29 mouse cellular contexts compared by ENCODE assay signal in the genomic region with DNA sequence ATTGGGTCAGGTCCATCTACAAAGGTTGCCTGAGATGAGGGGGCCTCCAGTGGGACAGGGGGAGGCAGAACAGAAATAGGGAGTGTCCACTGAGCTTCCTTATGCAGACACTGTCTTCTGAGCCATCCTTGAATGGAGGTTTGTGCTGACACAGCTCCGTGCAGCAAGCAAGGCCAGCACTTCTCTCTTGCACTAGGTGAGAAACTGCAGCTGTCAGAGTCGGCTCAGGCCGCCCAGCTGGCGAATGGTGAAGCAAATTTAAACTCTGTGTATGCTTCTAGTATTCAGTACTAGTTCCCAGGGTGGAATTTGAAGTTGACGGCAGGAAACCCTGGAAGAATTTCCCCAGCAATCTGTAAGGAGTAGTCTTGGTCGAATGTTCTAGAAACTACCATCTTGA.
DNase-seq lines count a peak whose midpoint lies in the region; ATAC-seq and TF ChIP-seq lines count a peak whose summit lies in the region.
"Had no signal": no experiment of that assay in that cellular context is flagged by ENCODE, and none has a peak within 500 bp of the region (broad histone marks: within the 10 kb centered on the region; RNA-seq: fewer than 3 reads in every experiment).

No protein-coding gene starts in this region.

- no peak for TF ChIP-seq CTCF in kidney, postnatal 0 days (IDR thresholded peaks at IDR 0.05; ENCODE audit: low read depth)
- TF ChIP-seq CTCF in lung, postnatal 0 days (IDR thresholded peaks at IDR 0.05): no peak
- no peak for TF ChIP-seq CTCF in lung, adult 2 months (IDR thresholded peaks at IDR 0.05; ENCODE audit: insufficient read depth, low read length)
- no peak for TF ChIP-seq CTCF in stomach, postnatal 0 days (IDR thresholded peaks at IDR 0.05; ENCODE audit: low read depth)

- 36% methylated on average over 6 of the region's 6 CpGs for WGBS in kidney, postnatal 0 days
- 54% methylated on average over 6 of the region's 6 CpGs for WGBS in lung, postnatal 0 days
- WGBS in lung, adult 2 months: 66% methylated on average over 6 of the region's 6 CpGs
- WGBS in stomach, postnatal 0 days: 35% methylated on average over 6 of the region's 6 CpGs

- no peak overlapping the region for H3K4me2 ChIP-seq in kidney, postnatal 0 days (ENCODE audit: low read length)
- H3K4me2 ChIP-seq in lung, postnatal 0 days (replicated peaks; ENCODE audit: low read depth, low read length): no peak overlapping the region
- no peak overlapping the region for H3K4me2 ChIP-seq in stomach, postnatal 0 days (replicated peaks; ENCODE audit: low read depth)
- H3K4me2 ChIP-seq: embryonic facial prominence, embryonic 12.5 days; heart, embryonic 13.5 days; hindbrain, embryonic 15.5 days; liver, embryonic 12.5 days; midbrain, embryonic 15.5 days had no signal

- peak; percentile 56 for ATAC-seq in frontal cortex, adult (ENCODE audit: low TSS enrichment)
- no peak for ATAC-seq in kidney, postnatal 0 days (replicated peaks; ENCODE audit: low FRiP score, low read depth)
- peak; percentile 30 for ATAC-seq in lung, postnatal 0 days
- peak; percentile 25; the same call in 1 of the 2 replicates for ATAC-seq in stomach, postnatal 0 days (ENCODE audit: low FRiP score, low TSS enrichment)
- ATAC-seq: forebrain, embryonic 14.5 days; inflammation-experienced regulatory T-cells, adult 6 months; liver, embryonic 12.5 days; liver, postnatal 0 days; midbrain, embryonic 15.5 days had no signal

- TF ChIP-seq POLR2A in lung, adult 2 months (IDR thresholded peaks at IDR 0.05; ENCODE audit: borderline replicate concordance, extremely low read depth, low read depth, low read length): no peak

- no peaks in the 10 kb centered on the region for H3K9me3 ChIP-seq in kidney, postnatal 0 days (replicated peaks; ENCODE audit: low read length)
- no peaks in the 10 kb centered on the region for H3K9me3 ChIP-seq in lung, postnatal 0 days (ENCODE audit: low read length)
- no peaks in the 10 kb centered on the region for H3K9me3 ChIP-seq in stomach, postnatal 0 days (ENCODE audit: control insufficient read depth, low read length)
- H3K9me3 ChIP-seq: embryonic facial prominence, embryonic 12.5 days; G1E; heart, embryonic 13.5 days; hindbrain, embryonic 15.5 days; liver, embryonic 12.5 days; midbrain, embryonic 10.5 days; midbrain, embryonic 15.5 days had no signal

- no peak overlapping the region for H3K9ac ChIP-seq in kidney, postnatal 0 days (ENCODE audit: low read depth, low read length)
- no peak overlapping the region for H3K9ac ChIP-seq in lung, postnatal 0 days (replicated peaks; ENCODE audit: low read depth)
- H3K9ac ChIP-seq in stomach, postnatal 0 days (ENCODE audit: low read length): no peak overlapping the region
- H3K9ac ChIP-seq: embryonic facial prominence, embryonic 12.5 days; heart, embryonic 13.5 days; hindbrain, embryonic 15.5 days; liver, embryonic 12.5 days; liver, postnatal 0 days; midbrain, embryonic 15.5 days had no signal

- no peak for TF ChIP-seq EP300 in lung, postnatal 0 days (IDR thresholded peaks at IDR 0.05)
- no peak for TF ChIP-seq EP300 in stomach, postnatal 0 days (optimal IDR thresholded peaks at IDR 0.05)

- no peak for DNase-seq in frontal cortex, postnatal 14 days (ENCODE audit: low spot score in 2 of 2)
- peak; percentile 61 for DNase-seq in kidney, postnatal 0 days (ENCODE audit: low spot score)
- DNase-seq in kidney, postnatal 14 days: no peak
- DNase-seq in lung, postnatal 0 days (ENCODE audit: low spot score): peak; percentile 41
- DNase-seq in lung, adult 2 months: no peak
- DNase-seq in stomach, postnatal 0 days (ENCODE audit: low spot score): no peak
- no peak for DNase-seq in urinary bladder, postnatal 25 days (ENCODE audit: low spot score)
- DNase-seq: adrenal gland, postnatal 10 days; cerebellum, adult 11 months; cerebellum, adult 9-10 months; cerebellum, postnatal 36 days; embryo, embryonic 11 days; heart, postnatal 10 days; kidney, postnatal 25 days; left cerebral cortex, postnatal 4 days; liver, postnatal 0 days; right cerebral cortex, postnatal 25 days; thymus, postnatal 4 days had no signal

- H3K4me1 ChIP-seq in kidney, postnatal 0 days (replicated peaks; ENCODE audit: insufficient read depth, low read length): peaks cover 2% of the 10 kb centered on the region; the same call in 1 of the 2 replicates
- no peaks in the 10 kb centered on the region; the same call in 1 of the 2 replicates for H3K4me1 ChIP-seq in lung, postnatal 0 days (ENCODE audit: insufficient read depth, low read depth, low read length)
- H3K4me1 ChIP-seq in lung, adult 2 months (ENCODE audit: control insufficient read depth, insufficient read depth, low read length): peaks cover 3% of the 10 kb centered on the region; the same call in 1 of the 2 replicates
- H3K4me1 ChIP-seq in stomach, postnatal 0 days (replicated peaks; ENCODE audit: control insufficient read depth, insufficient read depth): no peaks in the 10 kb centered on the region; the same call in 1 of the 2 replicates
- H3K4me1 ChIP-seq: embryonic facial prominence, embryonic 12.5 days had no signal

- no peaks in the 10 kb centered on the region for H3K27me3 ChIP-seq in kidney, postnatal 0 days (ENCODE audit: insufficient read depth, low read length)
- no peaks in the 10 kb centered on the region for H3K27me3 ChIP-seq in lung, postnatal 0 days (replicated peaks; ENCODE audit: insufficient read depth, low read length)
- no peaks in the 10 kb centered on the region for H3K27me3 ChIP-seq in stomach, postnatal 0 days (ENCODE audit: control insufficient read depth, insufficient read depth, low read length)
- H3K27me3 ChIP-seq: hindbrain, embryonic 15.5 days; midbrain, embryonic 15.5 days had no signal

- H3K27ac ChIP-seq in kidney, postnatal 0 days: no peak overlapping the region
- no peak overlapping the region for H3K27ac ChIP-seq in lung, postnatal 0 days (ENCODE audit: low read length)
- H3K27ac ChIP-seq in stomach, postnatal 0 days (replicated peaks): no peak overlapping the region
- H3K27ac ChIP-seq: embryonic facial prominence, embryonic 12.5 days; heart, embryonic 13.5 days; hindbrain, embryonic 15.5 days; layer of hippocampus, adult 2 months; liver, embryonic 12.5 days; midbrain, embryonic 10.5 days; midbrain, embryonic 15.5 days had no signal

- no peaks in the 10 kb centered on the region for H3K36me3 ChIP-seq in kidney, postnatal 0 days (ENCODE audit: insufficient read depth, low read length)
- no peaks in the 10 kb centered on the region for H3K36me3 ChIP-seq in lung, postnatal 0 days (ENCODE audit: insufficient read depth, low read length)
- no peaks in the 10 kb centered on the region for H3K36me3 ChIP-seq in stomach, postnatal 0 days (ENCODE audit: control insufficient read depth, insufficient read depth, low read length)
- H3K36me3 ChIP-seq: embryonic facial prominence, embryonic 12.5 days; G1E; heart, embryonic 13.5 days; hindbrain, embryonic 15.5 days; liver, embryonic 12.5 days; midbrain, embryonic 10.5 days; midbrain, embryonic 15.5 days had no signal

- no peak overlapping the region for H3K4me3 ChIP-seq in kidney, postnatal 0 days (replicated peaks; ENCODE audit: low read depth, low read length)
- no peak overlapping the region for H3K4me3 ChIP-seq in lung, postnatal 0 days (ENCODE audit: low read depth, low read length)
- H3K4me3 ChIP-seq in lung, adult 2 months (replicated peaks; ENCODE audit: extremely low read depth, low read depth, low read length): no peak overlapping the region
- no peak overlapping the region for H3K4me3 ChIP-seq in stomach, postnatal 0 days (ENCODE audit: low read depth, low read length)
- H3K4me3 ChIP-seq: embryonic facial prominence, embryonic 12.5 days; heart, embryonic 13.5 days; hindbrain, embryonic 15.5 days; layer of hippocampus, adult 2 months; liver, embryonic 12.5 days; midbrain, embryonic 10.5 days; midbrain, embryonic 15.5 days had no signal

Comparison
In these comparisons a context has a peak if more than half of its experiments do, and no peak if none do; other contexts are left out.
1. DNase-seq: peak in kidney, postnatal 0 days (single experiment) and lung, postnatal 0 days (single experiment); none in frontal cortex, postnatal 14 days (0 of 2), kidney, postnatal 14 days (single experiment), lung, adult 2 months (single experiment), stomach, postnatal 0 days (single experiment) and urinary bladder, postnatal 25 days (single experiment).